In the genomic region with DNA sequence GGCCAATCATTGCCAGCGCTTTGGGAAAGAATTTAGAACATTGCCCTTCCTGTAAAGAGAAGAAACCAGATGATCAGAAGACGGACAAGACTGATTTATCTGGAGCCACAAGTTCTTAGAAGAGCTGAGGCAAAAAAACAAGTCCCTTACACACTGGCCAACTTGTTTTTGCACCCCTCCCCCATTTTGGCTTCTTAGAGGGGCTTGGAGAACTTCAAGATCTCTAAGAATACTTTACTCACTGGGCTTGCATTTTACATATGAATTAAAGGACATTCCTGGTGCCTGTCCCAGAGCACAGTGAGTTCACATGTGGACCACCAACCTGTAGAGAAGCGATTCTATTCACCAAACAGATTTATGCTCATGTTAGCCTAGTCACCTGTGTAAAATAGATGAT, we compare ENCODE assay signal across 23 mouse cellular contexts. TPM values are rescaled to one million over a fixed set of nuclear protein-coding genes. Genes with fewer than 3 reads are reported as not detected.
DNase-seq lines count a peak whose midpoint lies in the region; ATAC-seq and TF ChIP-seq lines count a peak whose summit lies in the region.
"Had no signal": no experiment of that assay in that cellular context is flagged by ENCODE, and none has a peak within 500 bp of the region (broad histone marks: within the 10 kb centered on the region; RNA-seq: fewer than 3 reads in every experiment).

No protein-coding gene starts in this region.

- H3K4me1 ChIP-seq in forebrain, embryonic 11.5 days (replicated peaks; ENCODE audit: control insufficient read depth, insufficient read depth, low read length): no peaks in the 10 kb centered on the region
- H3K4me1 ChIP-seq in forebrain, embryonic 10.5 days: peaks cover 15% of the 10 kb centered on the region; the same call in 1 of the 2 replicates
- H3K4me1 ChIP-seq in forebrain, embryonic 15.5 days: peaks cover 4% of the 10 kb centered on the region
- H3K4me1 ChIP-seq: embryonic facial prominence, embryonic 15.5 days; heart, embryonic 10.5 days had no signal

- WGBS in forebrain, embryonic 11.5 days: 83% methylated on average over 3 of the region's 3 CpGs
- WGBS in forebrain, embryonic 10.5 days: 83% methylated on average over 3 of the region's 3 CpGs
- 59% methylated on average over 3 of the region's 3 CpGs for WGBS in forebrain, embryonic 15.5 days

- no peak for TF ChIP-seq POLR2A in brain, embryonic 14.5 days (IDR thresholded peaks at IDR 0.05; ENCODE audit: borderline replicate concordance, extremely low read depth, insufficient read depth, insufficient read length, poor library complexity, severe bottlenecking)

- H3K27ac ChIP-seq in forebrain, embryonic 11.5 days (ENCODE audit: low read depth, low read length): no peak overlapping the region
- H3K27ac ChIP-seq in forebrain, embryonic 10.5 days: no peak overlapping the region
- peak overlapping the region; percentile 42 for H3K27ac ChIP-seq in forebrain, embryonic 15.5 days (replicated peaks)
- H3K27ac ChIP-seq: embryonic facial prominence, embryonic 15.5 days; heart, embryonic 10.5 days; hindbrain, embryonic 13.5 days had no signal

- ATAC-seq in forebrain, embryonic 11.5 days (replicated peaks; ENCODE audit: low FRiP score): peak; percentile 25; the same call in 1 of the 2 replicates
- peak; percentile 55; the same call in 1 of the 2 replicates for ATAC-seq in forebrain, embryonic 15.5 days (replicated peaks)
- no peak for ATAC-seq in activated CD4-positive, CD25-positive, alpha-beta regulatory T cell, adult 4 months
- ATAC-seq: CD4-positive, CD25-positive, alpha-beta regulatory T cell, adult 4 months; intestine, embryonic 16.5 days had no signal

- H3K36me3 ChIP-seq in forebrain, embryonic 11.5 days (ENCODE audit: control insufficient read depth, insufficient read depth, low read length): no peaks in the 10 kb centered on the region
- no peaks in the 10 kb centered on the region for H3K36me3 ChIP-seq in forebrain, embryonic 10.5 days (replicated peaks)
- H3K36me3 ChIP-seq in forebrain, embryonic 15.5 days: no peaks in the 10 kb centered on the region
- H3K36me3 ChIP-seq: embryonic facial prominence, embryonic 15.5 days; heart, embryonic 10.5 days; hindbrain, embryonic 13.5 days had no signal

- no peak overlapping the region for H3K4me2 ChIP-seq in forebrain, embryonic 11.5 days (ENCODE audit: low read depth, low read length, severe bottlenecking)
- no peak overlapping the region for H3K4me2 ChIP-seq in forebrain, embryonic 15.5 days (replicated peaks)
- H3K4me2 ChIP-seq: embryonic facial prominence, embryonic 15.5 days; hindbrain, embryonic 13.5 days had no signal

- DNase-seq in forebrain, embryonic 11.5 days (ENCODE audit: low spot score): no peak
- DNase-seq in forebrain, embryonic 10.5 days (ENCODE audit: extremely low spot score, low spot score): no peak
- DNase-seq in ES-CJ7 (ENCODE audit: low read depth, low spot score): peak; percentile 3
- DNase-seq in brain, embryonic 14.5 days (ENCODE audit: low read depth): peak; percentile 80
- no peak for DNase-seq in yolk sac, embryonic 10.5 days (ENCODE audit: low spot score)
- DNase-seq in spleen, adult 12 weeks (ENCODE audit: low spot score): no peak
- DNase-seq: adrenal gland, postnatal 10 days; B cell, adult 2 months; cerebellum, adult 8-10 months; cerebellum, postnatal 14 days; gastrocnemius, postnatal 36 days; heart, adult 18-20 months; heart, postnatal 10 days; heart, postnatal 4 days; kidney, adult 2 months had no signal

- no peak overlapping the region for H3K9ac ChIP-seq in forebrain, embryonic 11.5 days (ENCODE audit: low read length)
- H3K9ac ChIP-seq in forebrain, embryonic 15.5 days (replicated peaks): no peak overlapping the region
- H3K9ac ChIP-seq: embryonic facial prominence, embryonic 15.5 days; hindbrain, embryonic 13.5 days had no signal

- H3K9me3 ChIP-seq in forebrain, embryonic 11.5 days (ENCODE audit: control insufficient read depth, low read length): no peaks in the 10 kb centered on the region
- no peaks in the 10 kb centered on the region for H3K9me3 ChIP-seq in forebrain, embryonic 10.5 days
- no peaks in the 10 kb centered on the region for H3K9me3 ChIP-seq in forebrain, embryonic 15.5 days
- H3K9me3 ChIP-seq: embryonic facial prominence, embryonic 15.5 days; heart, embryonic 10.5 days; hindbrain, embryonic 13.5 days had no signal

- TF ChIP-seq CTCF in brain, embryonic 14.5 days (IDR thresholded peaks at IDR 0.05; ENCODE audit: borderline replicate concordance, extremely low read depth, insufficient read depth, insufficient read length): no peak

- H3K27me3 ChIP-seq in forebrain, embryonic 11.5 days (ENCODE audit: control insufficient read depth, insufficient read depth, low read length): no peaks in the 10 kb centered on the region
- no peaks in the 10 kb centered on the region for H3K27me3 ChIP-seq in forebrain, embryonic 10.5 days (ENCODE audit: poor library complexity, severe bottlenecking)
- H3K27me3 ChIP-seq in forebrain, embryonic 15.5 days: no peaks in the 10 kb centered on the region
- H3K27me3 ChIP-seq: embryonic facial prominence, embryonic 15.5 days; hindbrain, embryonic 13.5 days had no signal

- no peak overlapping the region for H3K4me3 ChIP-seq in forebrain, embryonic 11.5 days (ENCODE audit: low read depth, low read length)
- no peak overlapping the region for H3K4me3 ChIP-seq in forebrain, embryonic 10.5 days
- no peak overlapping the region for H3K4me3 ChIP-seq in forebrain, embryonic 15.5 days
- H3K4me3 ChIP-seq: embryonic facial prominence, embryonic 15.5 days; erythroblast, embryonic 14.5 days; heart, embryonic 10.5 days; hindbrain, embryonic 13.5 days had no signal

RNA-seq across cellular contexts. Expression of a gene that starts 53.3 kb away (rescaled TPM):
- polyA plus RNA-seq in forebrain, embryonic 11.5 days (2014; fragmentation: Nextera tagmentation; extraction: Ambion mirVana): 2.7 and 4.7 TPM in 2 replicates
- polyA plus RNA-seq in forebrain, embryonic 10.5 days (2016; fragmentation: Nextera tagmentation; extraction: Ambion mirVana): 7.6 and 8.4 TPM in 2 replicates
- 1.9 and 2.2 TPM in 2 replicates for polyA plus RNA-seq in brain, embryonic 14.5 days (2012; rRNA removed)
- polyA plus RNA-seq in forebrain, embryonic 15.5 days (2015; fragmentation: Nextera tagmentation; extraction: Ambion mirVana): 0.13 and 0.17 TPM in 2 replicates
- not detected for polyA plus RNA-seq in activated CD4-positive, CD25-positive, alpha-beta regulatory T cell, adult 4 months (2017; shearing (Covaris generic))
- polyA plus RNA-seq: CD4-positive, CD25-positive, alpha-beta regulatory T cell, adult 4 months; erythroblast, embryonic 14.5 days had no signal

Comparison
In these comparisons a context has a peak if more than half of its experiments do, and no peak if none do; other contexts are left out.
1. DNase-seq: peak in ES-CJ7 (single experiment) and brain, embryonic 14.5 days (single experiment); none in forebrain, embryonic 11.5 days (single experiment), forebrain, embryonic 10.5 days (single experiment), yolk sac, embryonic 10.5 days (single experiment) and spleen, adult 12 weeks (single experiment).